In the genomic region with DNA sequence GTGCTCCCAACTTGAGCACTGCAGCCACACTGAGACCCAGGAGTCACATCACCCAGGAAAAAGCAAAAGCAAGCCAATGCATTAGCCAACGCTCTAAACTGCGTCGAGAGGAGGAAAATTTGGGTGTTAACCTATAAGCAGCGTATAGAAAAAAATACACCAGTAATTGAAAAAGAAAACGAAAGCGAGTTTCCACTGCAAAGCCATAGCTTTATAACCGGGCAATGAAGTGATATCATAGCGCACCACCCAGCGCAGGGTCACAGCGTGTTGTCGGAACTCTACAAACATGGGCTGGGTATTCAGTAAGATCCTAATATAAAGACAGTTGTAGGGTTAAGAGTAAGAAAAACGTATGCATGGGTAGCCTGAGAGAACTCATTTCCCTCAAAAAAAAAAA, we compare ENCODE assay signal across 18 mouse cellular contexts. TPM values are rescaled to one million over a fixed set of nuclear protein-coding genes. Genes with fewer than 3 reads are reported as not detected.
"Had no signal": no experiment of that assay in that cellular context is flagged by ENCODE, and none has a peak within 500 bp of the region (broad histone marks: within the 10 kb centered on the region; RNA-seq: fewer than 3 reads in every experiment).

No protein-coding gene starts in this region.

- H3K4me1 ChIP-seq: lung, embryonic 15.5 days; neural tube, embryonic 12.5 days had no signal

- ATAC-seq: liver, postnatal 0 days; lung, postnatal 0 days; midbrain, embryonic 13.5 days; midbrain, embryonic 15.5 days had no signal

- H3K27me3 ChIP-seq: lung, embryonic 15.5 days had no signal

- H3K4me2 ChIP-seq: lung, embryonic 15.5 days; midbrain, embryonic 11.5 days; midbrain, embryonic 13.5 days; midbrain, embryonic 15.5 days; neural tube, embryonic 12.5 days had no signal

- DNase-seq: liver, postnatal 0 days; lung, adult 2 months; lung, postnatal 14 days; lung, postnatal 36 days; right cerebral cortex, postnatal 14 days; spleen, adult 18-20 months; thymus, adult 2 months; thymus, postnatal 25 days; thymus, postnatal 4 days had no signal

- H3K36me3 ChIP-seq: lung, embryonic 15.5 days; midbrain, embryonic 13.5 days; midbrain, embryonic 15.5 days; neural tube, embryonic 12.5 days had no signal

- H3K9ac ChIP-seq: liver, postnatal 0 days; lung, embryonic 15.5 days; midbrain, embryonic 13.5 days; midbrain, embryonic 15.5 days; neural tube, embryonic 12.5 days had no signal

- H3K4me3 ChIP-seq: lung, embryonic 15.5 days; megakaryocyte, embryonic 14.5 days; midbrain, embryonic 13.5 days; midbrain, embryonic 15.5 days; neural tube, embryonic 12.5 days had no signal

- H3K9me3 ChIP-seq: lung, embryonic 15.5 days; midbrain, embryonic 15.5 days had no signal

- H3K27ac ChIP-seq: lung, embryonic 15.5 days; macrophage; midbrain, embryonic 13.5 days; midbrain, embryonic 15.5 days; neural tube, embryonic 12.5 days had no signal

RNA-seq across cellular contexts. Expression of gene Pawr, which starts 2.9 kb away (rescaled TPM):
- total RNA-seq: neutrophil, adult 5-6 weeks had no signal
- polyA plus RNA-seq: macrophage had no signal
